Mouse (Mus musculus) CH12.LX (cell line): Measurements from ENCODE around the gene Tubgcp6. TPM values are rescaled to one million over a fixed set of nuclear protein-coding genes. Genes with fewer than 3 reads are reported as not detected.

Experiments
- DNase-seq: peaks from one replicate; pipeline ENCODE4 v3.0.0-alpha.2; 2013; ENCODE audit errors: extremely low read depth
- H3K27ac ChIP-seq: 2 replicates; pipeline ENCODE4 v1.5.1; 2012; ENCODE audit warnings: low read depth, mild to moderate bottlenecking, control low read depth, moderate library complexity; ENCODE audit not compliant: insufficient read depth
- H3K27me3 ChIP-seq: replicated peaks from 2 replicates; pipeline ENCODE3; 2012; ENCODE audit warnings: inconsistent platforms
- H3K36me3 ChIP-seq, 2 experiments: replicated peaks in 1 of 2; 2 replicates each; pipeline versions ENCODE3 to v1.6.1; 2012; ENCODE audit warnings: inconsistent platforms in 1 of 2, low read length in 1 of 2, mild to moderate bottlenecking in 1 of 2, mixed read lengths in 1 of 2, moderate library complexity in 1 of 2; ENCODE audit not compliant: control insufficient read depth in 1 of 2, insufficient read depth in 1 of 2
- H3K4me1 ChIP-seq, 2 experiments: 2 replicates each; pipeline ENCODE4 v1.6.1; 2012; ENCODE audit warnings: inconsistent platforms in 1 of 2, moderate library complexity in 1 of 2; ENCODE audit not compliant: insufficient read depth in 2 of 2, control insufficient read depth in 1 of 2
- H3K4me2 ChIP-seq: 2 replicates; pipeline ENCODE4 v1.6.1; 2012; ENCODE audit warnings: low read depth, mild to moderate bottlenecking, control low read depth; ENCODE audit not compliant: poor library complexity, insufficient read depth, severe bottlenecking
- H3K4me3 ChIP-seq, 3 experiments: fragments of 150-350 bp in 1 of 3; sonication (generic) in 1 of 3; replicated peaks in 1 of 3; 2 replicates each; pipeline versions ENCODE3 to v1.5.1; 2011 to 2012; ENCODE audit warnings: low read depth in 2 of 3, low read length in 2 of 3, mild to moderate bottlenecking in 2 of 3, moderate library complexity in 2 of 3, control low read depth in 1 of 3, improper control_type of control experiment in 1 of 3, inconsistent platforms in 1 of 3, mixed read lengths in 1 of 3; ENCODE audit not compliant: poor library complexity in 1 of 3
- H3K79me2 ChIP-seq: replicated peaks from 2 replicates; pipeline ENCODE4 v1.6.1; 2012; ENCODE audit warnings: mild to moderate bottlenecking, moderate library complexity; ENCODE audit not compliant: control insufficient read depth, poor library complexity, insufficient read depth, severe bottlenecking; ENCODE audit errors: extremely low read depth
- H3K9ac ChIP-seq: 2 replicates; pipeline ENCODE4 v1.6.1; 2012; ENCODE audit warnings: low read depth, mild to moderate bottlenecking, control low read depth, moderate library complexity; ENCODE audit not compliant: insufficient read depth
- H3K9me3 ChIP-seq: replicated peaks from 2 replicates; pipeline ENCODE3; 2012; ENCODE audit warnings: low read length, inconsistent platforms, mixed read lengths
- BHLHE40 ChIP-seq: IDR thresholded peaks from 2 replicates; pipeline ENCODE4 v1.6.1; 2011; ENCODE audit warnings: mild to moderate bottlenecking, low read depth, low read length, improper control_type of control experiment
- CHD1 ChIP-seq: IDR thresholded peaks from 2 replicates; pipeline ENCODE4 v1.6.1; 2012; ENCODE audit warnings: low read depth, low read length, improper control_type of control experiment, inconsistent platforms
- CHD2 ChIP-seq: IDR thresholded peaks from 2 replicates; pipeline ENCODE4 v1.6.1; 2011; ENCODE audit warnings: low read length, improper control_type of control experiment
- CTCF ChIP-seq, 2 experiments: IDR thresholded peaks in 1 of 2; conservative IDR thresholded peaks in 1 of 2; 2 replicates each; pipeline ENCODE4 v1.5.1; 2011 to 2012; ENCODE audit warnings: low read depth in 2 of 2, low read length in 2 of 2, improper control_type of control experiment in 1 of 2, inconsistent platforms in 1 of 2, mild to moderate bottlenecking in 1 of 2, moderate library complexity in 1 of 2
- ELF1 ChIP-seq: IDR thresholded peaks from 2 replicates; pipeline ENCODE4 v1.6.1; 2014; ENCODE audit warnings: low read depth, mild to moderate bottlenecking, inconsistent platforms, low read length, improper control_type of control experiment
- EP300 ChIP-seq: IDR thresholded peaks from 2 replicates; pipeline ENCODE4 v1.6.1; 2011; ENCODE audit warnings: low read length, improper control_type of control experiment
- HCFC1 ChIP-seq: IDR thresholded peaks from 2 replicates; pipeline ENCODE4 v1.6.1; 2012; ENCODE audit warnings: low read depth, mild to moderate bottlenecking, inconsistent platforms, low read length, improper control_type of control experiment
- IRF4 ChIP-seq: IDR thresholded peaks from 2 replicates; pipeline ENCODE4 v1.6.1; 2014; ENCODE audit warnings: low read depth, mild to moderate bottlenecking, inconsistent platforms, low read length, improper control_type of control experiment
- JUN ChIP-seq: IDR thresholded peaks from 2 replicates; pipeline ENCODE4 v1.6.1; 2011; ENCODE audit warnings: low read depth, mild to moderate bottlenecking, low read length, improper control_type of control experiment, moderate library complexity; ENCODE audit not compliant: insufficient read depth
- JUND ChIP-seq: conservative IDR thresholded peaks from 2 replicates; pipeline ENCODE4 v1.6.1; 2011; ENCODE audit warnings: low read depth, low read length, improper control_type of control experiment
- KAT2A ChIP-seq: IDR thresholded peaks from 2 replicates; pipeline ENCODE4 v1.6.1; 2012; ENCODE audit warnings: low read length, improper control_type of control experiment, inconsistent platforms; ENCODE audit not compliant: insufficient replicate concordance
- MAFK ChIP-seq: IDR thresholded peaks from 2 replicates; pipeline ENCODE4 v1.6.1; 2011; ENCODE audit warnings: low read length, improper control_type of control experiment; ENCODE audit not compliant: insufficient replicate concordance
- MAX ChIP-seq: IDR thresholded peaks from 2 replicates; pipeline ENCODE4 v1.6.1; 2011; ENCODE audit warnings: low read length, improper control_type of control experiment
- MEF2A ChIP-seq: IDR thresholded peaks from 2 replicates; pipeline ENCODE4 v1.6.1; 2014; ENCODE audit warnings: low read depth, mild to moderate bottlenecking, inconsistent platforms, low read length, improper control_type of control experiment, borderline replicate concordance
- MXI1 ChIP-seq: IDR thresholded peaks from 2 replicates; pipeline ENCODE4 v1.6.1; 2011; ENCODE audit warnings: mild to moderate bottlenecking, low read depth, low read length, improper control_type of control experiment
- MYC ChIP-seq: IDR thresholded peaks from 2 replicates; pipeline ENCODE4 v1.6.1; 2011; ENCODE audit warnings: low read depth, mild to moderate bottlenecking, improper control_type of control experiment, low read length
- NELFE ChIP-seq: IDR thresholded peaks from 2 replicates; pipeline ENCODE4 v1.6.1; 2011; ENCODE audit warnings: low read depth, low read length, improper control_type of control experiment
- NRF1 ChIP-seq: IDR thresholded peaks from 2 replicates; pipeline ENCODE4 v1.6.1; 2014; ENCODE audit warnings: low read depth, mild to moderate bottlenecking, inconsistent platforms, low read length, improper control_type of control experiment, moderate library complexity
- RAD21 ChIP-seq: IDR thresholded peaks from 2 replicates; pipeline ENCODE4 v1.6.1; 2011; ENCODE audit warnings: low read depth, mild to moderate bottlenecking, low read length, improper control_type of control experiment, moderate library complexity
- RCOR1 ChIP-seq: conservative IDR thresholded peaks from 2 replicates; pipeline ENCODE4 v1.6.1; 2012; ENCODE audit warnings: low read depth, mild to moderate bottlenecking, inconsistent platforms, low read length, improper control_type of control experiment
- TBP ChIP-seq: conservative IDR thresholded peaks from 2 replicates; pipeline ENCODE4 v1.6.1; 2011; ENCODE audit warnings: low read depth, low read length, improper control_type of control experiment
- TCF12 ChIP-seq: IDR thresholded peaks from 2 replicates; pipeline ENCODE4 v1.6.1; 2014; ENCODE audit warnings: low read depth, mild to moderate bottlenecking, inconsistent platforms, low read length, improper control_type of control experiment
- UBTF ChIP-seq: IDR thresholded peaks from 2 replicates; pipeline ENCODE4 v1.6.1; 2012; ENCODE audit warnings: low read depth, mild to moderate bottlenecking, inconsistent platforms, low read length, improper control_type of control experiment, moderate library complexity
- USF1 ChIP-seq: IDR thresholded peaks from 2 replicates; pipeline ENCODE4 v1.6.1; 2014; ENCODE audit warnings: low read depth, mild to moderate bottlenecking, inconsistent platforms, low read length, improper control_type of control experiment
- ZC3H11A ChIP-seq: IDR thresholded peaks from 2 replicates; pipeline ENCODE4 v1.6.1; 2012; ENCODE audit warnings: low read depth, mild to moderate bottlenecking, inconsistent platforms, low read length, improper control_type of control experiment
- ZNF384 ChIP-seq: IDR thresholded peaks from 2 replicates; pipeline ENCODE4 v1.6.1; 2012; ENCODE audit warnings: low read depth, low read length, improper control_type of control experiment, inconsistent platforms
- dilution Hi-C: fragments of 300-500 bp; cut with MboI; formaldehyde crosslinking; loops from 2 replicates; pipeline ENCODE4 v1.14.3; 2020; ENCODE audit warnings: low sequenced_read_pairs; ENCODE audit not compliant: extremely low pct_unique_long_range_greater_than_20kb, extremely low pct_ligation_motif_present
- in situ Hi-C: fragments of 300-500 bp; cut with MboI; formaldehyde crosslinking; loops from 3 replicates; pipeline ENCODE4 v1.14.3; 2019; ENCODE audit warnings: low sequenced_read_pairs, low pct_ligation_motif_present, low pct_unique_long_range_greater_than_20kb, mixed read lengths
- polyA plus RNA-seq: library from polyadenylated mRNA; unstranded; fragments of >175 nt; gene quantifications from 2 replicates; pipeline ENCODE4 v1.2.1, GENCODE M21; 2012; ENCODE audit warnings: low read depth; ENCODE audit not compliant: insufficient read length
- total RNA-seq, 2 experiments: library from RNA; depleted of rRNA; stranded (reverse); fragments of 300-350 nt in 1 of 2; fragments of >200 nt in 1 of 2; gene quantifications; 2 replicates each; pipeline ENCODE4 v1.2.3; 2012 to 2014

The Tubgcp6 gene
- total and polyA plus RNA-seq, 3 experiments = 12.7 to 17.0 (median 13.3) TPM

DNA sequence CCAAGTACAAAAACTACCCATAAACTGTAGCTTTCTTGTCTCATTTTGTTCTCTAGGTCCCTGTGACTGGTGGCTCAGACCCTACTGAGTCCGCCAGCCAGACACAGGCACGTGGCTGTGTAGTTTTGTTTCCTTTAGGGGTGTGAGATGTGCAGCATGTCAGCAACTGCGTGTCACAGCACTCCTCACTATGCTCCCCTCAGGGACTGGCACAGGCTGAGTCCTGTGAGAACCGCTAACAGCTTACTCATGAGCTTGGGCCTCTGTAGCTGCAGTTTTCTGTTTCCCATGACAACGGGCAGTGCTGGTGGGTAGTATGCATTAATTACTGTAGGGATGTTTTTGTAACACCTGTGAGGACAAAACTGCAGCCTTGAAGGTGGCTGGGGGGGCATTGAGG, 30.7 kb downstream of the Tubgcp6 start:
- peaks cover 3 to 19% of the 10 kb centered on the region in 2 experiments; a peak in 3 of 4 replicates for H3K4me1 ChIP-seq
- no peak overlapping the region for H3K4me2 ChIP-seq
- no peak for DNase-seq
- no peak for TF ChIP-seq CTCF (conservative IDR thresholded peaks at IDR 0.05 in 1 of 2, IDR thresholded peaks at IDR 0.05 in 1 of 2; ENCODE audit: low read depth in 2 of 2, low read length in 2 of 2)
- TF ChIP-seq MAX = no peak
- no peak for TF ChIP-seq JUND
- TF ChIP-seq RCOR1 = no peak
- no peak for TF ChIP-seq RAD21
- no peak for TF ChIP-seq MEF2A
- no peak for TF ChIP-seq ZC3H11A
- no peak for TF ChIP-seq KAT2A
- no peak for TF ChIP-seq CHD1
- TF ChIP-seq JUN = no peak
- TF ChIP-seq MAFK = no peak
- no peak for TF ChIP-seq MYC
- H3K4me3 ChIP-seq = no peak overlapping the region
- H3K27me3 ChIP-seq = no peaks in the 10 kb centered on the region
- dilution Hi-C loops = no loop called here
- no peak overlapping the region for H3K9ac ChIP-seq
- in situ Hi-C loops = no loop called here
- no peaks in the 10 kb centered on the region for H3K9me3 ChIP-seq
- peaks cover 43 to 55% of the 10 kb centered on the region in 2 experiments for H3K36me3 ChIP-seq
- no peaks in the 10 kb centered on the region for H3K79me2 ChIP-seq
- no peak overlapping the region for H3K27ac ChIP-seq

DNA sequence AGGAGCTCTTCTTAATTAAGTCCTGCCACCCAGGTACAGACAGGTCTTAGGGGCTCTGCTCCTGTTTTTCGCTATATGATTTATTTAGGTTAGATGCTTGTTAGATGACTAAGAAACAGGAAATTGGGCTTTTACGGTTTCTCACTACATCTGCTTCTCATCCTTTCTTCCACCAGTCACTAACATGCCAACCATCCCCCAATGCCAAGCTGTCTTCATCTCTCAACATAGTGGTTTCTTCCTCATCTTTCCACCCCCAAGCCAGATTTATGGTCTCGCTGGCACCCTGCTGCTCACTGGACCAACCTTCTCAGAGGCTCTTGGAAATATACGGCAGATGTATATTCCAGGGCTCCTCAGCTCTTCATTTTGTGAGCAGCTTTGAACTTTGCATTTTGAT, 32.2 kb downstream of the Tubgcp6 start:
- H3K9ac ChIP-seq = no peak overlapping the region
- no peaks in the 10 kb centered on the region for H3K27me3 ChIP-seq
- no peak overlapping the region for H3K27ac ChIP-seq
- no peaks in the 10 kb centered on the region for H3K79me2 ChIP-seq
- H3K4me1 ChIP-seq = peaks cover 3 to 19% of the 10 kb centered on the region in 2 experiments; a peak in 3 of 4 replicates
- no peak overlapping the region for H3K4me3 ChIP-seq
- TF ChIP-seq ZNF384 = no peak
- TF ChIP-seq JUND = no peak
- TF ChIP-seq CHD2 = no peak
- TF ChIP-seq BHLHE40 = no peak
- TF ChIP-seq MXI1 = no peak
- no peak for TF ChIP-seq UBTF
- TF ChIP-seq EP300 = no peak
- no peak for TF ChIP-seq CHD1
- no peak for TF ChIP-seq CTCF (conservative IDR thresholded peaks at IDR 0.05 in 1 of 2, IDR thresholded peaks at IDR 0.05 in 1 of 2; ENCODE audit: low read depth in 2 of 2, low read length in 2 of 2)
- no peak for TF ChIP-seq TCF12
- TF ChIP-seq KAT2A = no peak
- TF ChIP-seq ELF1 = no peak
- no peak for TF ChIP-seq HCFC1
- TF ChIP-seq TBP = no peak
- no peak for TF ChIP-seq IRF4
- no peak for TF ChIP-seq NRF1
- TF ChIP-seq USF1 = no peak
- no peak for TF ChIP-seq MAFK
- TF ChIP-seq NELFE = no peak
- H3K36me3 ChIP-seq = peaks cover 41 to 55% of the 10 kb centered on the region in 2 experiments
- dilution Hi-C loops (no loop called here), in situ Hi-C loops (no loop called here)
- no peak for DNase-seq
- no peaks in the 10 kb centered on the region for H3K9me3 ChIP-seq
- no peak overlapping the region for H3K4me2 ChIP-seq
